Mouse (Mus musculus): Measurements from ENCODE around the gene Sstr2.

- TF ChIP-seq CTCF (IDR thresholded peaks at IDR 0.05; ENCODE audit: low read depth) (no peak), EP300 (IDR thresholded peaks at IDR 0.05; ENCODE audit: low read depth) (no peak)
These were observed 35.6 kb downstream of the Sstr2 start for GRCm38 (mm10) chr11:113654561-113655270.
